Mouse (Mus musculus) heart, postnatal 0 days (tissue): Measurements from ENCODE around the gene Tnrc6c. TPM values are rescaled to one million over a fixed set of nuclear protein-coding genes. Genes with fewer than 3 reads are reported as not detected.

ENCODE experiments used
- ATAC-seq: fragments of 200-750 bp; cut with Nextera tagmentation; 2 replicates; pipeline ENCODE4 v1.8.0; 2017; ENCODE audit warnings: low read depth, moderate number of reproducible peaks, moderate library complexity; ENCODE audit not compliant: insufficient read depth
- DNase-seq: peaks from one replicate; pipeline ENCODE4 v3.0.0-alpha.2; 2016; ENCODE audit warnings: low spot score
- H3K27ac ChIP-seq: fragments of 300-500 bp; sonication (generic); 2 replicates; pipeline ENCODE4 v1.5.1; 2014; ENCODE audit warnings: low read depth, mild to moderate bottlenecking
- H3K27me3 ChIP-seq: fragments of 300-500 bp; sonication (generic); 2 replicates; pipeline ENCODE4 v1.6.1; 2014; ENCODE audit warnings: low read length, mixed read lengths; ENCODE audit not compliant: control insufficient read depth, insufficient read depth
- H3K36me3 ChIP-seq: fragments of 300-500 bp; sonication (generic); replicated peaks from 2 replicates; pipeline ENCODE4 v1.6.1; 2014; ENCODE audit warnings: low read length, mixed read lengths; ENCODE audit not compliant: control insufficient read depth, insufficient read depth
- H3K4me1 ChIP-seq: fragments of 300-500 bp; sonication (generic); 2 replicates; pipeline ENCODE4 v1.6.1; 2014; ENCODE audit warnings: antibody characterized with exemption; ENCODE audit not compliant: control insufficient read depth, insufficient read depth
- H3K4me2 ChIP-seq: fragments of 300-500 bp; sonication (generic); 2 replicates; pipeline ENCODE4 v1.6.1; 2014; ENCODE audit warnings: low read depth, mild to moderate bottlenecking, low read length, moderate library complexity
- H3K4me3 ChIP-seq: fragments of 300-500 bp; sonication (generic); 2 replicates; pipeline ENCODE4 v1.5.1; 2014; ENCODE audit warnings: low read depth, low read length
- H3K9ac ChIP-seq: fragments of 300-500 bp; sonication (generic); replicated peaks from 2 replicates; pipeline ENCODE4 v1.6.1; 2014; ENCODE audit warnings: low read depth, low read length, mixed read lengths
- H3K9me3 ChIP-seq: fragments of 300-500 bp; sonication (generic); replicated peaks from 2 replicates; pipeline ENCODE4 v1.6.1; 2016; ENCODE audit warnings: low read length; ENCODE audit not compliant: control insufficient read depth
- CTCF ChIP-seq: IDR thresholded peaks from 2 replicates; pipeline ENCODE4 v1.5.1; 2016; ENCODE audit warnings: antibody characterized with exemption, control low read depth, low read depth
- EP300 ChIP-seq: IDR thresholded peaks from 2 replicates; pipeline ENCODE4 v1.6.1; 2016; ENCODE audit warnings: antibody characterized with exemption, low read depth
- WGBS: fragments of 180-500 bp; shearing (Covaris S2); extraction: QIAGEN DNeasy Blood & Tissue Kit; methylation state at CpG from one replicate; pipeline ENCODE4 v1.1.7; 2014; 5-methylcytosine and 5-hydroxymethylcytosine counted together
- polyA plus RNA-seq: library from polyadenylated mRNA; unstranded; fragments of >200 nt; fragmentation: Nextera tagmentation; extraction: Ambion mirVana; gene quantifications from 2 replicates; pipeline ENCODE4 v1.2.1, GENCODE M21; 2015
- total RNA-seq: library from RNA; depleted of rRNA; stranded (reverse); fragments of >200 nt; gene quantifications from 2 replicates; pipeline ENCODE4 v1.2.3, GENCODE M21; 2014; ENCODE audit warnings: low replicate concordance

The Tnrc6c gene
- total and polyA plus RNA-seq, 2 experiments from 2014 or later = 6.8 to 24.4 TPM

DNA sequence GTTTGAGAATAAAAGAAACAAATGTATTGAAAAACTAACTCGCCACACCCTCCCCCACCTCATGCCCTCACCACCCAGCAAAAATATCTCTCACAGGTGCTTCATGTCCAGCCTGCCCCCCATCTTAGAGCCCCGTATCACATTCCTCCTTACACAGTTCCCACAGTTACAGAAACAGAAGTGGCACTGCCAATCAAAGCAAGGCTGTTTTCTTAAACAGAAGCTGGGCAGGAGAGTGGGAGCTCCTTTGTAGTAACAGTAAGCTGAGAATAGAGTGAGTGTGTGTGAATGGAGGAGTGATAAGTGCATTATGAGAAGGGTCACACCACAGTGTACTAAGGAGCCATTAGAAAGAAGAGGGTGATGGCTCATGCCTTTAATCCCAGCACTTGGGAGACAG is 34.5 kb downstream of the Tnrc6c start:
- H3K27me3 ChIP-seq = no peaks in the 10 kb centered on the region
- ATAC-seq (no peak), DNase-seq (no peak)
- H3K9me3 ChIP-seq = no peaks in the 10 kb centered on the region
- WGBS = 56% methylated on average over 2 of the region's 2 CpGs
- TF ChIP-seq CTCF (no peak), EP300 (no peak)
- H3K9ac ChIP-seq = no peak overlapping the region
- no peak overlapping the region for H3K27ac ChIP-seq
- H3K36me3 ChIP-seq = no peaks in the 10 kb centered on the region
- no peak overlapping the region for H3K4me2 ChIP-seq
- no peak overlapping the region for H3K4me3 ChIP-seq
- peaks cover 49% of the 10 kb centered on the region for H3K4me1 ChIP-seq

DNA sequence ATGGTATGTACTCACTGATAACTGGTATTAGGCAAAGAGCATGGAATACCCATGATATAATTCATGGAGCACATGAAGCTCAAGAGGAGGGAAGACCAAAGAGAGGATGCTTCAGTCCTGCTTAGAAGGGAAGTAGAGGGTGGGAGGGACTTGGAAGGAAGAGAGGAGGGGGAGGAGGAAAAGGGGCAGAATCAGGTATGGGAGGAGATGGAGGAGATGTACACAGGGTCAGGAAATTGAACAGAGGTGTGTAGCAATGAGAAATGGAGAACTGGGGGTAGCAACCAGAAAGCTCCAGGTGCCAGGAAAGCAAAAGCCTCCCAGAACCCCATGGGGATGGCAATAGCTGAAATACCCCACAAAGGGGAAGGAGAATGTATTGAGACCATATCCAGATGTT is 37.2 kb downstream of the Tnrc6c start:
- no peaks in the 10 kb centered on the region for H3K36me3 ChIP-seq
- TF ChIP-seq EP300 (no peak), CTCF (no peak)
- H3K27ac ChIP-seq = no peak overlapping the region
- DNase-seq (no peak), ATAC-seq (no peak)
- H3K4me3 ChIP-seq = no peak overlapping the region
- H3K9me3 ChIP-seq = no peaks in the 10 kb centered on the region
- no peaks in the 10 kb centered on the region for H3K27me3 ChIP-seq
- H3K4me2 ChIP-seq = no peak overlapping the region
- peaks cover 36% of the 10 kb centered on the region for H3K4me1 ChIP-seq
- no peak overlapping the region for H3K9ac ChIP-seq

GRCm38 (mm10) chr11:117694050-117694449 is 40.0 kb downstream of the Tnrc6c start:
- H3K4me1 ChIP-seq = peaks cover 17% of the 10 kb centered on the region

DNA sequence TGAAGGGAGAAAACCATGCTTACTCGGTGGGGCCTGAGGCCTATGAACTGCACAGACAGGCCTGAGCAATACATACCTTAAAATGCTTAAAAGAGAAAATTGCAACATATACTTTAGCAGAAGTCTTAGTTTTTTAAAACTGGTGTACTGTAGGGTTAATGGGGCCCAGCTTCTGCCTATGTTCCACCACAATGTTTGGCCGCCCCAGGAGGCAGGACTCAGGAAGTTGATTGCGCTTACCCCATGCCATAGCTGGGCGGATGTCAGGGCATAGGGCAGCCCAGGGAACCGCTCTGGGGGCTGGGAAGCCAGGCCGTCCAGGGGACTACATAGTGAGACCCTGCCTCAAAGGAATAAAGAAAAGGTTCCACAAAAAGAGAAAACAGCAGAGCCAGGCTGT is 42.5 kb downstream of the Tnrc6c start:
- Histone ChIP-seq H3K9ac (no peak overlapping the region), H3K27ac (no peak overlapping the region), H3K27me3 (no peaks in the 10 kb centered on the region), H3K36me3 (no peaks in the 10 kb centered on the region; the same call in 1 of the 2 replicates), H3K9me3 (no peaks in the 10 kb centered on the region), H3K4me1 (peaks cover 17% of the 10 kb centered on the region), H3K4me2 (no peak overlapping the region), H3K4me3 (no peak overlapping the region)
- ATAC-seq (no peak), DNase-seq (no peak)
- WGBS = 75% methylated on average over 6 of the region's 6 CpGs
- TF ChIP-seq EP300 (no peak), CTCF (no peak)

More at GRCm38 (mm10) chr11:117694050-117694449, 40.0 kb downstream of the Tnrc6c start:
- Histone ChIP-seq H3K4me2 (no peak overlapping the region), H3K9me3 (no peaks in the 10 kb centered on the region), H3K36me3 (no peaks in the 10 kb centered on the region), H3K27me3 (no peaks in the 10 kb centered on the region), H3K27ac (no peak overlapping the region), H3K4me3 (no peak overlapping the region), H3K9ac (no peak overlapping the region)
- TF ChIP-seq CTCF = no peak
- no peak for TF ChIP-seq EP300
- ATAC-seq (no peak), DNase-seq (no peak)
- WGBS = 47% methylated on average over 5 of the region's 5 CpGs

DNA sequence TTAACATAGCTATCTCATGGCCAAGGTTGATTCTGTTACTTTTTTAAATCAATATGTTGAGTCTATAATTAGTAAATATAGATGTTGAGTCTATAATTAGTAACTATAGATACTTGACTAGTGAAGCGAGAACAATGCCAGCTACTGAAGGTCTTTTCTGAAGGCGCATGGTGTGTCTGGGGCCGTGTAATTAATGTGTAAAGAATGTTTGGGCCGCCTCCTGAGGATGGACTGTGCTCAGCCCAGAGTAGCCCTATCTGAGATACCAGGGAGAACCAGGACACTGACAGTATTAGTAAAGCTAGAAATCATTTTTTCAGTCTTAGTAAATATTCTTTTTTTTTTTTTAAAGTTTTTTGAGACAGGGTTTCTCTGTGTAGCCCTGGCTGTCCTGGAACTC is 46.8 kb downstream of the Tnrc6c start:
- no peak overlapping the region for H3K4me3 ChIP-seq
- WGBS = 54% methylated on average over 4 of the region's 4 CpGs
- DNase-seq = no peak
- H3K27me3 ChIP-seq = no peaks in the 10 kb centered on the region
- H3K9me3 ChIP-seq = no peaks in the 10 kb centered on the region
- H3K4me1 ChIP-seq = peaks cover 7% of the 10 kb centered on the region; the same call in 1 of the 2 replicates
- H3K9ac ChIP-seq = no peak overlapping the region
- TF ChIP-seq EP300 = no peak
- TF ChIP-seq CTCF = no peak
- no peak overlapping the region for H3K27ac ChIP-seq
- ATAC-seq = no peak
- H3K4me2 ChIP-seq = no peak overlapping the region
- H3K36me3 ChIP-seq = peaks cover 14% of the 10 kb centered on the region; the same call in 1 of the 2 replicates

GRCm38 (mm10) chr11:117706267-117706666 is 52.2 kb downstream of the Tnrc6c start:
- peaks cover 14% of the 10 kb centered on the region; the same call in 1 of the 2 replicates for H3K36me3 ChIP-seq
- DNase-seq = no peak
- no peak overlapping the region for H3K4me3 ChIP-seq
- WGBS = 93% methylated on average over 2 of the region's 2 CpGs
- no peaks in the 10 kb centered on the region for H3K9me3 ChIP-seq
- no peak overlapping the region for H3K9ac ChIP-seq
- TF ChIP-seq EP300 (no peak), CTCF (no peak)
- H3K27ac ChIP-seq = no peak overlapping the region
- peaks cover 19% of the 10 kb centered on the region for H3K4me1 ChIP-seq
- no peaks in the 10 kb centered on the region for H3K27me3 ChIP-seq
- no peak for ATAC-seq
- no peak overlapping the region for H3K4me2 ChIP-seq
